Mouse (Mus musculus): ENCODE measurements at regions not wholly inside any gene's neighbourhood (a gene's known extent, or its start where the extent isn't known, plus 50 kb on each side); places are given as distances from the start of the nearest gene placed in this dataset.
"Not testable (repeated sequence)": the region's sequence is repeated elsewhere in the genome, so short reads cannot be mapped to it uniquely, and the experiment has no call there.

DNA sequence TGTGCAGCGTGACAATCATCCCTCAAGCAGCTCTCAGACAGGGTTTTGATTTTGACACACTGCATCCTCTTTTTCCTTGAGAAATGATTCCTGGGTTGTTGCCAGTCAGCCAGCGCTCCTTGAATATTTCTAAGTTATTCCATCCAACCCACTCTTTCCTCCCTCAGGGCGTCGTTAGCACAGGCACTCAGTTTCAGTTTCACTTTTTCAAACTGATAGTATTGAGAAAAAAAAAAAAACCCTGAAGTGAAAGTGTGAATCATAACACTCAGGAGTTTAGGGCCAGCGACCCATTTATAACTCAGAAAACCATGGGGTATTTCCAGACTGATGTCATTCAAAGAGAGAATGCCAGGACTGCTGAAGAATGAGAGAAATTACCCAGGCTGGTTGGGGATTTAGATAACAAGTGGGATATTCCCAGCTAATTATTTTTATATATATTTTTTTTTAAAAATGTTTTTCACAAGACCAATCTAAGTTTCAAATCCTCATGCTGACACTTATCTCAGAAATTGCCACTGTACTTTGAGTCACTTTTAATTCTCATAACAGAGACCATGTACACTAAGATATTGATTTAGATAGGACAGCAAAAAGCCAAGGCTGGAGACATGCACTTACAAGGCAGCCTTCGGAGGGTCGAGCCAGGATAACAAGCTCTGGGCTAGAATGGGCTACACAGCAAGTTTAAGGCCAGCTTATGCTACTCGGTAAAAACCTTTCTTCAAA, 106.5 kb downstream of the A730009L09Rik start:
- TF ChIP-seq NANOG (IDR thresholded peaks at IDR 0.05; ENCODE audit: borderline replicate concordance, low read length) (no peak), POU5F1 (IDR thresholded peaks at IDR 0.05; ENCODE audit: borderline replicate concordance, low read length) (no peak), CTCF (conservative IDR thresholded peaks at IDR 0.05; ENCODE audit: low read length) (no peak)
- Histone ChIP-seq H3K9me3 (ENCODE audit: low read length) (no peaks in the 10 kb centered on the region), H3K27me3 (ENCODE audit: insufficient read depth, low read length) (no peaks in the 10 kb centered on the region), H3K36me3 (ENCODE audit: insufficient read depth, low read length) (no peaks in the 10 kb centered on the region), H3K4me1 (replicated peaks; ENCODE audit: low read depth, low read length) (no peaks in the 10 kb centered on the region), H3K4me3 (replicated peaks; ENCODE audit: low read length) (no peak overlapping the region)

DNA sequence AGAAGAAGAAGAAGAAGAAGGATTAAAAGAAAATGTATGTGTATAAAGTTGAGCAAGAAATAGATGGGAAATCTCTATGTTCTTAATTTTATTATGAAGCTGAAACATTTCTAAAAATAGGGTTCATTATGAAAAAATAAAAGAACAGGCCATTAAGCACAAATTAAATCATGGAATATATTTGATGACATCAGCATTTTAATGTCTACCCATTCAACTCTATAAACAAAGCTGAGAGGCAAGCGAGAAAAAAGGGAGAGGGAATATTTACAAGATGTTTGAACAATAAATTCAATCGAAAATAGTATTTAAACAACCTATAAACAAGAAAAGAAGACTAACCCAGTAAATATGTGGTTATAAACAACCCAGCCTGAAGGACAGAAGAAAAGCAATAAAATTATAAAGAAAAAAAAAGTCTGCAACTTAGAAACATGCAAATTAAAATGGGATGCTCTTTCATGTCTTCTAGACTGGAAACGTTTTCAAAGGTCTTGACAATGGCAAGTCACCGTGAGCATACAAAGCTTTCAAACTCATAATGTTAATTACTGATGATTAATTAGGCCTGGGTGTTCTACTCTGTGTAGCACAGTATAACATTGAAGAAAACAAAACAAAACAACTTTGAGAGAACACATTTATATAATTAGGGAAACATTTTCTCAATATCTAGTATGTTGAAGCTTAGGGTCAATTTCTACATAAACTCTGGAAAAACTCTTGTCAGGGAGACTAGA, 108.6 kb downstream of the A730009L09Rik start:
- Histone ChIP-seq H3K4me1 (replicated peaks; ENCODE audit: low read depth, low read length) (no peaks in the 10 kb centered on the region), H3K9me3 (ENCODE audit: low read length) (no peaks in the 10 kb centered on the region), H3K36me3 (ENCODE audit: insufficient read depth, low read length) (no peaks in the 10 kb centered on the region), H3K4me3 (replicated peaks; ENCODE audit: low read length) (no peak overlapping the region), H3K27me3 (ENCODE audit: insufficient read depth, low read length) (no peaks in the 10 kb centered on the region)
- TF ChIP-seq CTCF (conservative IDR thresholded peaks at IDR 0.05; ENCODE audit: low read length) (no peak), POU5F1 (IDR thresholded peaks at IDR 0.05; ENCODE audit: borderline replicate concordance, low read length) (no peak), NANOG (IDR thresholded peaks at IDR 0.05; ENCODE audit: borderline replicate concordance, low read length) (no peak)

DNA sequence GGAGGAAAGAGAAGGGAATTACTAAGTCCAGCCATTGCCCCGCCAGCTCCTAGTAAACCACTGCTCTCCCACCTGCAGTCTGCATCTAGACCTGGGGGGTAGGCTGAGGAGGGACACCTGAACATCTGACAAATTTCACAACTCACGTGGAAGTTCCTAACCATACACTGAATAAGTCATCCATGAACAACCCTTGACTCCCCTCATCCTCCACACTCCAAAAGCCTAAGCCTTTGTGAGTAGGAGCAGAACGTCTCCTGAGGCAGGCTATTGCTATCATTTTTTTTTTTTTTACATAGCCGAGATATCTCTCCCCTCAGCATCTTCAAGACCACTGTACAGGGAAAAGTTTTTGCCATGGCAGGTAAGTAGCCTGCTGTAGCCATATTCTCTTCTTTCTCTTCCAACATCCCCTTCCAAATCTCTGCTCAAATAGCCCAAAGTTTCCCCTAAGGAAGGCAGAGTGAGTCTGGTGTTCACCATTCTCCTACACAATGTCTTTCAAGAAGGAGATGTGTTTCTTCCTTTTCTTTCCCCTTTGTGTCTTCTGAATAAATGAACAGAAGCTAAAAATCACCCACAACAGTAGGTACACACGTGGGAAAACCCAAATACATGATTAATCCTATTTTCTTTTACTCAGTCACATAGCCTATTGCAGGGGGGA, 109.7 kb downstream of the A730009L09Rik start:
- H3K36me3 ChIP-seq (ENCODE audit: insufficient read depth, low read length): no peaks in the 10 kb centered on the region
- no peak overlapping the region for H3K4me3 ChIP-seq (replicated peaks; ENCODE audit: low read length)
- no peaks in the 10 kb centered on the region for H3K4me1 ChIP-seq (replicated peaks; ENCODE audit: low read depth, low read length)
- no peak for TF ChIP-seq NANOG (IDR thresholded peaks at IDR 0.05; ENCODE audit: borderline replicate concordance, low read length)
- no peak for TF ChIP-seq POU5F1 (IDR thresholded peaks at IDR 0.05; ENCODE audit: borderline replicate concordance, low read length)
- no peak for TF ChIP-seq CTCF (conservative IDR thresholded peaks at IDR 0.05; ENCODE audit: low read length)
- H3K9me3 ChIP-seq (ENCODE audit: low read length): no peaks in the 10 kb centered on the region
- H3K27me3 ChIP-seq (ENCODE audit: insufficient read depth, low read length): no peaks in the 10 kb centered on the region

DNA sequence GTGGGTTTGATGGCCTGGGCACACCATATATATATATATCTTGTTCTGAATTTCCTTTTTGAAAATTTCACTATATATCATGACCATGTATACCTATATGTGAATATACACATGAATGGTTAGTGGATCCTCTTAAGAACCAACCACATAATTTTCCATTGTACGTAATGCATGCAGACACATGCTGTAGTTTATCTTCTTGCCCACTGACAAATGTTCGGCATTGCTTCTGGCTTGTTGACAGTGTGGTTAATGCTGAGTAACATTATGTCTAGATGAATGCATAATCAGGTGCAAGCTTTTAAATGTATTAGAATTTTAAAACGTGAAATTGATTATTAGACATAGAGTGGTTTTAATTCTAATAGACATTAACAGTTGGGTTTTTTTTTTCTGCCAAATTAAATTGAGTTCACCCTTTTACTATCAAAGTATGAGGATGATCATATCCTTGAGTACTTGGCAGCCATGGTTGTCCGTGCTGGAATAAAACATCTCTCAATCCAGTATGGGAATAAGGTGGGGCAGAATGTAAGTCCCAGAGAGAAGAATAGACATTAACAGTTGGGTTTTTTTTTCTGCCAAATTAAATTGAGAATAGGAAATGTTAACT, 110.3 kb downstream of the A730009L09Rik start:
- Histone ChIP-seq H3K27me3 (ENCODE audit: insufficient read depth, low read length) (no peaks in the 10 kb centered on the region), H3K36me3 (ENCODE audit: insufficient read depth, low read length) (no peaks in the 10 kb centered on the region), H3K9me3 (ENCODE audit: low read length) (no peaks in the 10 kb centered on the region), H3K4me1 (replicated peaks; ENCODE audit: low read depth, low read length) (no peaks in the 10 kb centered on the region), H3K4me3 (replicated peaks; ENCODE audit: low read length) (no peak overlapping the region)
- TF ChIP-seq CTCF (conservative IDR thresholded peaks at IDR 0.05; ENCODE audit: low read length): no peak
- no peak for TF ChIP-seq POU5F1 (IDR thresholded peaks at IDR 0.05; ENCODE audit: borderline replicate concordance, low read length)
- TF ChIP-seq NANOG (IDR thresholded peaks at IDR 0.05; ENCODE audit: borderline replicate concordance, low read length): no peak

DNA sequence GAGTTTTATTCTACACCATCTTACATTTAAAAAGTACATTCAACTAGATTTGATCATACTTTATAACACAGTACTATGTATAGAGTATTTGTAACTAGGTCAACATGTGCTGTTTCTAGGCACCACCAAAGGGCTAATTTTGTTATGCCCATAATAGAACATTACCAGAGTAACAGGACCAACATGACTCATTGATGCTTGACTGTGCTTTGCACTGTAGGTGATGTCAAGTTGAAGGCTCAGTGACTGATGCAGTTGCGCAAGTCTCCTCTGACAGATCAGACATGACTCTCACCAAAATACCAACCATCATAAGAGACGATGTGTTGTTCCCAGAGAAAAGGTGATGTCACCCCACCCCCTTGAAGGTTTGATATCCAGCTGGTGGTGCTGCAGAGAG, 108.5 kb downstream of the Mrpl39 start:
- no peak overlapping the region for H3K4me3 ChIP-seq (replicated peaks; ENCODE audit: low read length)
- TF ChIP-seq NANOG (IDR thresholded peaks at IDR 0.05; ENCODE audit: borderline replicate concordance, low read length) (no peak), POU5F1 (IDR thresholded peaks at IDR 0.05; ENCODE audit: borderline replicate concordance, low read length) (no peak), CTCF (conservative IDR thresholded peaks at IDR 0.05; ENCODE audit: low read length) (no peak)
- H3K36me3 ChIP-seq (ENCODE audit: insufficient read depth, low read length): no peaks in the 10 kb centered on the region
- H3K9me3 ChIP-seq (ENCODE audit: low read length): no peaks in the 10 kb centered on the region
- H3K27me3 ChIP-seq (ENCODE audit: insufficient read depth, low read length): no peaks in the 10 kb centered on the region
- H3K4me1 ChIP-seq (replicated peaks; ENCODE audit: low read depth, low read length): no peaks in the 10 kb centered on the region

DNA sequence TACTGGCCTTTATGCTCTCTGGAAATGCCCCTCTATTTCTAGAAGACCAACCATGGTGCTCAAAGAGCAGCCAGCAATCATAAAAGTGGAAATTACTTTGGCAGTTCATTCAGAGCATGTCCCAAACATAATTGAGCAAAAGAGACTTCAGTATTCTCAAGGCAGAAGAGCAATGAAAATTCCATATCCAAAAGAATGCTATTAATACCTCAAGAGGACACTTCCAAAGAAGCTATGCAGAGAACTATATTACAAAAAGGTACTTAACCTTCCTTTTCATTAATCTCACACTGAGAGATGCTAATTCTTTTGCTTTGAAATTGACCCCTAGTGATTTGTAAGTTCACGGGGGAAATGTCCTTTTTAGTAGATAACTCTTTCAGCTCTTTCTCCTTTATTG, 105.7 kb downstream of the Mrpl39 start:
- TF ChIP-seq CTCF (conservative IDR thresholded peaks at IDR 0.05; ENCODE audit: low read length) (no peak), POU5F1 (IDR thresholded peaks at IDR 0.05; ENCODE audit: borderline replicate concordance, low read length) (no peak), NANOG (IDR thresholded peaks at IDR 0.05; ENCODE audit: borderline replicate concordance, low read length) (no peak)
- H3K27me3 ChIP-seq (ENCODE audit: insufficient read depth, low read length): no peaks in the 10 kb centered on the region
- peaks cover 4% of the 10 kb centered on the region; the same call in 1 of the 2 replicates for H3K9me3 ChIP-seq (ENCODE audit: low read length)
- no peaks in the 10 kb centered on the region for H3K36me3 ChIP-seq (ENCODE audit: insufficient read depth, low read length)
- no peak overlapping the region for H3K4me3 ChIP-seq (replicated peaks; ENCODE audit: low read length)
- H3K4me1 ChIP-seq (replicated peaks; ENCODE audit: low read depth, low read length): no peaks in the 10 kb centered on the region

DNA sequence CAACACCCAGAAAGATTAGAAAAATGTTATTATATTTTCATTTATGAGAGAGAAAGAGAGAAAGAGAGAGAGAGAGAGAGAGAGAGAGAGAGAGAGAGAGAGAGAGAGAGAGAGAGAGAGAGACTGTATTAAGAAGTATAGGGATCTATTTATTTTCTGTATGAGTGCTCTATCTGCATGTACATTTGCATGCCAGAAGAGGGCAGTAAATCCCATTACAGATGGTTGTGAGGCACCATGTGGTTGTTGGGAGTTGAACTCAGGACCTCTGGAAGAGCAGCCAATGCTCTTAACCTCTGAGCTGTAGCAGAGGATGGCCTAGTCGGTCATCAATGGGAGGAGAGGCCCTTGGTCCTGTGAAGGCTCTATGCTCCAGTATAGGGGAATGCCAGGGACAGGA, 91.1 kb downstream of the Mrpl39 start:
- not testable (repeated sequence) for H3K4me1 ChIP-seq (replicated peaks; ENCODE audit: low read depth, low read length); H3K36me3 ChIP-seq (ENCODE audit: insufficient read depth, low read length)

DNA sequence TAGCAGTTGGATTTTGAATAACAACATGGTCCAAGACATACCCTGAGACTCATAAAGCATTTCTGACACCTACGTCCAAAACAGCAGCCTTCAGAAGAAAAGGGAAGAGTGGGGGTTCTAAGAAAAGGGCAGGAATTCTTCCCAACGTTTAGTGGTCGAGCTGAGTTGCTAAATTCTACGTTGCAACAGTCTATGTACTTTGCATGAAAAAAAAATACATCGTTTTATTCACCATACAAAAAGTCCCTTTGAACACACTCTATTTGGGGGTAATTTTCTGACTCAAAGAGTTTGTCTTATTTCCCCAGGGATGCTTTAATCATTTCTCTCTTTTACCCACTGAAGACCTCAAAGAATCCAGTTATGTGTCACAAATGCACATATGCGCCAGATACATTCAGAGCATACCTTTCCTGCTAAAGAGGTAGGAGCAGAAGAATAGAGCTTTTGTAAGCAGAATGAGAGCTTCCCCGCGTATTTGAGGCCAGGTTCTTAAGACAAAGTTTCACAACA, 89.3 kb downstream of the Mrpl39 start:
- no peaks in the 10 kb centered on the region for H3K9me3 ChIP-seq (ENCODE audit: low read length)
- TF ChIP-seq CTCF (conservative IDR thresholded peaks at IDR 0.05; ENCODE audit: low read length) (no peak), POU5F1 (IDR thresholded peaks at IDR 0.05; ENCODE audit: borderline replicate concordance, low read length) (no peak), NANOG (IDR thresholded peaks at IDR 0.05; ENCODE audit: borderline replicate concordance, low read length) (no peak)
- no peaks in the 10 kb centered on the region for H3K4me1 ChIP-seq (replicated peaks; ENCODE audit: low read depth, low read length)
- H3K27me3 ChIP-seq (ENCODE audit: insufficient read depth, low read length): no peaks in the 10 kb centered on the region
- H3K36me3 ChIP-seq (ENCODE audit: insufficient read depth, low read length): no peaks in the 10 kb centered on the region
- H3K4me3 ChIP-seq (replicated peaks; ENCODE audit: low read length): no peak overlapping the region

More for the DNA sequence above, 91.1 kb downstream of the Mrpl39 start:
- H3K27me3 ChIP-seq (ENCODE audit: insufficient read depth, low read length); H3K9me3 ChIP-seq (ENCODE audit: low read length); H3K4me3 ChIP-seq (replicated peaks; ENCODE audit: low read length): not testable (repeated sequence)
- peak; percentile 24; the same call in 1 of the 2 replicates for TF ChIP-seq CTCF (conservative IDR thresholded peaks at IDR 0.05; ENCODE audit: low read length)

All from E14TG2a.4 (cell line).